Mouse (Mus musculus) heart, adult 2 months (tissue): ENCODE measurements around the gene Ceacam18.

Experiments used
- CTCF ChIP-seq: fragments of 200-600 bp; IDR thresholded peaks from 2 replicates; pipeline ENCODE4 v1.8.1; 2022; ENCODE audit warnings: antibody characterized with exemption, mild to moderate bottlenecking, moderate library complexity
- EP300 ChIP-seq: fragments of 200-500 bp; IDR thresholded peaks from 2 replicates; pipeline ENCODE4 v1.6.1; 2011; ENCODE audit warnings: low read depth, low read length, control low read depth; ENCODE audit not compliant: insufficient read depth
- POLR2A ChIP-seq: fragments of 200-500 bp; IDR thresholded peaks from 2 replicates; pipeline ENCODE4 v1.6.1; 2011; ENCODE audit warnings: mild to moderate bottlenecking, low read depth, low read length, control low read depth; ENCODE audit not compliant: insufficient read depth

- TF ChIP-seq POLR2A (peak; percentile 84), CTCF (no peak), EP300 (peak; percentile 82; the same call in 1 of the 2 replicates)
Measured at GRCm38 (mm10) chr7:43671809-43672580, 37.5 kb downstream of the Ceacam18 start, which contains the start of gene Ctu1.
